Comparison of ENCODE assay signal across 9 mouse cellular contexts in the genomic region with DNA sequence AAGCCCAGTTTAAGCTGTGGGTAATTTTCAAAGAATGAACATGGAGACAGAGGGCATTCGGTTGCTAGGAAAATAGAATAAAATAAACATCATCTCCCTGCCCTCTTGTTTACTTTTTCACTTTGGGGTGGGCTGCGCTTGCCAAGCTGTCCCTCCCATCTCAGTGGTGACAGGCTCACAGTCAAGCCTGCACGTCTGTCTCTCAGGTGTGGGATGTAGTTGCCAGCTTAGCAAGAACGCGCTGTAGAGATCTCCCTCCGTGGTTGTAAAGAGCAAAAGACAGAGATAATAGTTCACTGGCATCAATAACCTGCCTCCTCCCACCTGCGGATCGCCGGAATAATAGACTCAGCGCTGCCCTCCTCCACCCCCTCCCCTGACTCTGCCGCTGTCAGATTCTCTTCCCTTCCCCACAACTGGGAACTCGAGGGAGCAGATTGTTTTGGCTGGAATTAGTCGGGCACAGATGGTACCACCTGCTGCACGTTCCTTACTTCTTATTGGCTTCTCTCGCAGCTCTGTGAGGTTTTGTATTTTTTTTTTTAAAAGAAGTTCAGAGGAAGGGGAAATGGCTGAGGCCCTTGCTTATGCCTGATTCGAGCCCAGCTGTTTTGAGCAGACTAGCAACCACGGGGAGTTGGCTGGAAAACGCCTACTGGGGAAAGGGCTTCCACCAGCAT. TPM values are rescaled to one million over a fixed set of nuclear protein-coding genes. Genes with fewer than 3 reads are reported as not detected.
DNase-seq lines count a peak whose midpoint lies in the region; ATAC-seq and TF ChIP-seq lines count a peak whose summit lies in the region.
"Had no signal": no experiment of that assay in that cellular context is flagged by ENCODE, and none has a peak within 500 bp of the region (broad histone marks: within the 10 kb centered on the region; RNA-seq: fewer than 3 reads in every experiment).

No protein-coding gene starts in this region.

- no peak for TF ChIP-seq POLR2A in cerebellum, adult 2 months (IDR thresholded peaks at IDR 0.05; ENCODE audit: borderline replicate concordance, insufficient read depth, low read length)

- peak; percentile 17 to 35 for DNase-seq in cerebellum, adult 2 months
- DNase-seq in cerebellum, adult 11-12 months = no peak
- peak; percentile 23 for DNase-seq in forelimb bud, embryonic 11.5 days (ENCODE audit: low read depth, low spot score)
- DNase-seq in layer of hippocampus, postnatal 14 days (ENCODE audit: low spot score in 2 of 2) = peak; percentile 48 to 55
- DNase-seq in thymus, postnatal 14 days = peak; percentile 49

- no peaks in the 10 kb centered on the region for H3K9me3 ChIP-seq in midbrain, embryonic 13.5 days
- H3K9me3 ChIP-seq: megakaryocyte, embryonic 14.5 days had no signal

- H3K4me1 ChIP-seq in cerebellum, adult 2 months (ENCODE audit: control insufficient read depth, insufficient read depth, low read length) = peaks cover 4% of the 10 kb centered on the region; the same call in 1 of the 2 replicates
- peaks cover 18% of the 10 kb centered on the region for H3K4me1 ChIP-seq in midbrain, embryonic 13.5 days (replicated peaks)

- TF ChIP-seq CTCF in cerebellum, adult 2 months (IDR thresholded peaks at IDR 0.05; ENCODE audit: borderline replicate concordance, insufficient read depth, low read depth, low read length) = no peak

- ATAC-seq in CD4-positive, CD25-positive, alpha-beta regulatory T cell, adult 4 months = peak; percentile 23
- ATAC-seq in midbrain, embryonic 13.5 days = peak; percentile 70
- ATAC-seq in activated CD4-positive, CD25-positive, alpha-beta regulatory T cell, adult 4 months = no peak

- H3K36me3 ChIP-seq in midbrain, embryonic 13.5 days = no peaks in the 10 kb centered on the region

- peak overlapping the region; percentile 63 for H3K4me2 ChIP-seq in midbrain, embryonic 13.5 days (replicated peaks)

- 1% methylated on average over 18 of the region's 18 CpGs for WGBS in cerebellum, adult 2 months
- WGBS in midbrain, embryonic 13.5 days = 5% methylated on average over 18 of the region's 18 CpGs

- H3K27ac ChIP-seq in cerebellum, adult 2 months (ENCODE audit: insufficient read depth, low read length) = no peak overlapping the region
- H3K27ac ChIP-seq in midbrain, embryonic 13.5 days = no peak overlapping the region

- peak overlapping the region; percentile 37 for H3K4me3 ChIP-seq in cerebellum, adult 2 months (replicated peaks; ENCODE audit: insufficient read depth, low read depth, low read length)
- H3K4me3 ChIP-seq in midbrain, embryonic 13.5 days (replicated peaks) = peak overlapping the region; percentile 36
- H3K4me3 ChIP-seq: megakaryocyte, embryonic 14.5 days had no signal

- H3K27me3 ChIP-seq in cerebellum, adult 2 months (ENCODE audit: control insufficient read depth, insufficient read depth, low read length) = no peaks in the 10 kb centered on the region
- H3K27me3 ChIP-seq in midbrain, embryonic 13.5 days = 0 out of 2 replicates have a peak, but pooled peaks cover 3% of the 10 kb centered on the region
- H3K27me3 ChIP-seq: megakaryocyte, embryonic 14.5 days had no signal

- H3K9ac ChIP-seq in midbrain, embryonic 13.5 days (replicated peaks) = peak overlapping the region; percentile 36; the same call in 1 of the 2 replicates

RNA-seq across cellular contexts. Expression of gene Gtdc1, which starts 51.7 kb away (rescaled TPM):
- polyA plus RNA-seq in cerebellum, adult 2 months (2012; rRNA removed) = 23.3 and 24.2 TPM in 2 replicates
- 10 to 100 TPM; 18.1 to 21.4 TPM for polyA plus RNA-seq in CD4-positive, CD25-positive, alpha-beta regulatory T cell, adult 4 months (2017; shearing (Covaris generic))
- total RNA-seq in layer of hippocampus, postnatal 14 days (2021) = 10 to 100 TPM; 64.7 to 66.4 TPM
- polyA plus RNA-seq in midbrain, embryonic 13.5 days (2015; fragmentation: Nextera tagmentation; extraction: Ambion mirVana) = 19.5 and 19.7 TPM in 2 replicates
- 10 to 100 TPM; 16.2 to 16.6 TPM for polyA plus RNA-seq in activated CD4-positive, CD25-positive, alpha-beta regulatory T cell, adult 4 months (2017; shearing (Covaris generic))
